Mouse (Mus musculus): Measurements from ENCODE around the gene Shb.

DNA sequence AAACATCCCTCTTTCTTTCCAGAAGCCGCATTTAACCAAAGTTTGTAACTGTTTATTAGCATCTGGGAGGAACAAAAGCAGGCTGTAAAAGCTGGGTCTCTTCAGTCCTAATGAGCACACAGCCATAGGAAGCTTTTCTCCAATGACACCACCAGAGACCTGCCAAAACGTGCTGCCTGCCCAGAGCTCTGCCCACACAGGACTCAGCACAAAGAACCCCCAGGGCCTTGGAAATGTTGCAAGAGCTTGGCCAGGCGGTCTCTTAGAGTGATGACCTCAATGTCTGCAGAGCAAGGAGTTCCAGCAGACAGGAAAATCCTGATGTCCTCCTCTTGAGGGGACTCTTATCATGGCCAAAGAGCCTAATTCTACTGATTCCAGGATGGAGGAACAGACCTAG is 28.5 kb downstream of the Shb start:
- TF ChIP-seq CTCF (IDR thresholded peaks at IDR 0.05; ENCODE audit: low read depth, low read length): no peak
- no peak for TF ChIP-seq POLR2A (IDR thresholded peaks at IDR 0.05; ENCODE audit: extremely low read depth, insufficient read depth, low read length)

Measured in liver, adult 2 months (tissue).